Mouse (Mus musculus): ENCODE results near the gene Uggt2. TPM values are rescaled to one million over a fixed set of nuclear protein-coding genes. Genes with fewer than 3 reads are reported as not detected.

Gene Uggt2
- polyA plus RNA-seq, 1 experiment from 2014 or later, result 18.6 TPM

Other genes starting within 250 kb of the Uggt2 start
- gene Dzip1, start 174.0 kb downstream of the Uggt2 start, polyA plus RNA-seq (2016; fragmentation: Nextera tagmentation; extraction: Ambion mirVana), result 13.9 and 20.7 TPM in 2 replicates
- gene Dnajc3, start 161.5 kb downstream of the Uggt2 start, polyA plus RNA-seq (2016; fragmentation: Nextera tagmentation; extraction: Ambion mirVana), result 32.9 and 34.2 TPM in 2 replicates
- gene Hs6st3, start 38.9 kb upstream of the Uggt2 start, polyA plus RNA-seq (2016; fragmentation: Nextera tagmentation; extraction: Ambion mirVana), result 0.16 TPM in 1 of 2 replicates, not detected in the other

All from limb, embryonic 10.5 days (tissue).